Mouse (Mus musculus) gastrocnemius, postnatal 10 days (tissue): ENCODE measurements around the gene Zbtb11. TPM values are rescaled to one million over a fixed set of nuclear protein-coding genes. Genes with fewer than 3 reads are reported as not detected.
"Not testable (repeated sequence)": the region's sequence is repeated elsewhere in the genome, so short reads cannot be mapped to it uniquely, and the experiment has no call there.

Experiments
- DNase-seq: peaks from one replicate; pipeline ENCODE4 v3.0.0; 2021; ENCODE audit warnings: mixed read lengths
- long read RNA-seq, 2 experiments: library from polyadenylated mRNA; stranded (forward); transcript quantifications; one replicate each; pipeline ENCODE4 v2.0.0; 2021
- total RNA-seq, 2 experiments: library from RNA; stranded (reverse); gene quantifications; 2 replicates each; pipeline ENCODE4 v1.2.3; 2021

The Zbtb11 gene
- 1 to 10 TPM; 6.5 to 9.1 TPM for total RNA-seq
- long read RNA-seq, experiment 1, full-length matches to known transcripts = 6 of 10 reads
- long read RNA-seq, experiment 1, partial matches to known transcripts = 1 of 10 reads
- long read RNA-seq, experiment 1, other reads (novel, unspliced or antisense) = 3 of 10 reads
- long read RNA-seq, experiment 2, full-length matches to known transcripts = 2 of 3 reads
- long read RNA-seq, experiment 2, partial matches to known transcripts = 0 of 3 reads
- long read RNA-seq, experiment 2, other reads (novel, unspliced or antisense) = 1 of 3 reads

DNA sequence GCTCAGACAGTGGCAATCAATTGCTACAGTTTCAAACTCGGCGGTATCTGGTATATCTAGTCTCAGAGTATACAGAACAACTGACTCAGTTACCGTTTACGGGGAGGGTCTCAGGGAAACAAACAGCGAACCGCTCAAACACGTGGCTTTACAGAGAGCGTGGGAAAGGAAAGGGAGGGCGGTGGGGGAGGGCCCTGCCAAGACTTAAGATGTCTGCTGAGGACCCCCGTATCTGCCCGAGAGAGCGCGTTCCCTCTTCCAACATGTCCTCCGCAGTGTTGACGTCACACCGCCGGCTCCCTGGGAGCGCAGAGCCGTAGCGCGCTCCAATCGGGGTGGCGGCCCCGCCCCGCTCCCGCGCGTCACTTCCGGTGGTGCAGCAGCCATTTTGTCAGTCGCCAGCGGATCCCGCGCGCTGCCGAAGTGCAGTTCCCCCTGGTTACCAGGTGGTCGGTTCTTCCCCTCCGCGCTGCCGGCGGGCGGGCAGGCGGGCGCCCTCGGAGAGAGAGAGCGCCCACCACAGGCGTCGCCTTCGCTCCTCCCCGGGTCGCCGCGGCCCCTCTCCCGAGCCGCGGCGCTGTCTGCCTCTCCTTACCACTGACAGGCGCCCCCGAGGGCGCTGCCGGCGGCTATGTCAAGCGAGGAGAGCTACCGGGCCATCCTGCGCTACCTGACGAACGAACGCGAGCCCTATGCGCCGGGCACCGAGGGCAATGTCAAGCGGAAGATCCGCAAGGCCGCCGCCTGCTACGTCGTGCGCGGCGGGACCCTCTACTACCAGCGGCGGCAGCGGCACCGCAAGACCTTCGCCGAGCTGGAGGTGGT, at the start of gene Zbtb11:
Gene Zbtb11, plus strand, starts transcription at position 453 of the 825 bp plus-strand sequence.
- DNase-seq = peak; percentile 100

DNA sequence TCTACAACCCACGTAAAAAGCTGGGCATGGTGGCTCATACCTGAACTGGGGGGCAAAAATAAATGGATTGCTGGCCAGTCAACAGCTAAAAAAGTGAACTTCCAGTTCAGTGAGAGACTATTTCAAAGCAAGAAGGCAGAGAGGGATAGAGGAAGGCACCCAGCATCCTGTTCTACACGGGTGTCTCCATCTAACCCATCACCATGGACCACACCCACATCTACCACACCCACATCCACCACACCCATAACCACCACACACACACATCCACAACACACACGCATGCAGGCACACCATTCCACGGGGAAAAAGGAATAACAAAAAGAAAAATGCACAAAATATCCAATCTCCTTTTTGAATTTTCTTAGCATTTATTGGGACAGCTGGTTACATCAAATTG, 49.7 kb upstream of the Zbtb11 start:
- no peak for DNase-seq

DNA sequence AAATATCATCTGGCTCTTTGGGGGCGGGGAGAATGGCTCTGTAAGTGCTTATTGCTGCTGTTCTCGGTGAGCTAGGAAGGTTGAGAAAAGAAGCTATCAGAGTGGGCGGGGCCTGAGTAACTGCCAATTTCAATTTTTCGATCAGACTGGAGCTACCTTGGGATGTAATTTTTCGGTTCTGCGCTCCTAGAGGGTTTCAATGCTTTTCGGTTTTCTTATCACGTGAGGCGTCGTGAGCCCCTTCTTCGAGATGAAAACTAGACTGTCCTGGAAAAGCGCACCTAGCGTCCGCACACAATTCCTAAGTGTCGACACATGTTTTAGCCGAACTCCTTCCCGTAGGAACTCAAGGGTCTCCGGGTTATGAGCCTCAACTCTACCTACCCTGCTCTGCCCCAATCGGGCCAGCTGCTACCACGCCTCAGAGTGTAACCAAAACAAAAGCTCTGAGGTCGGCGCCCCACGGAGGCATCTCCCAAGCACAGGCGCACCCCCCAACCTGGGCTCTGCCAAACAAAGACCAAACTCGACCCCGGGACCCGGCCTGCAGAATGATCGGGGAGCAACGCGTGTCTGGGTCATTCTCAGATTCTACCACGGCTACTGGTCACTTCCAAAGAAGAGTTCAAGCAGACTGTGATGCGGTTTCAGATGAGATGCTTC, 39.9 kb upstream of the Zbtb11 start:
- peak; percentile 42 for DNase-seq

DNA sequence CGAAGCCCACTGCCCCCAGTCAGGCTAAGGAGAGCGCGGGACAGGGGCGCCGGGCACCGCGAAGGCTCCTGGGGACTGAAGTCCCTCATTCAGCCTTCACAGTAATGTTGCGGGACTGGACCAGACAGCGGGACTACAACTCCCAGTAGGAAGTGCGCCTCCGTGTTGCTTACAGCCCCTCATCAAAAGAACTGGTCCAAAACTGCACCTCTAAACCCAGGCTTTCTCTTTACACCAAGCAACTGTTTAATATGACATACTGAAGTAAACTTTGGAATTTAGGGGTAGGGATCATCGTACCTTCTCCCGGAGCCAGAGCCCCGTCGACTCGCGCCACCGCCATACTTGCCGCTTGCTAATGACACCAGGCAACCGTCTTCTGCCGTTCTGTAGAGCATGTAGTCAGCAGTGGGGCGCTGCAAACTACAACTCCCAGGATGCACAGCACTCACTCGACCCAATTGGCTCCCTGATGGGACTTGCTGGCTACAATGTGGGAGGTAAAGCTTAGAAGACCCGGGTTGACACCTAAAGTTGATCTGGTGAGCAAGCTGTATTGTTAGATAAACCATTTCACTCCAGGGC, 39.1 kb upstream of the Zbtb11 start, which contains the start of gene Cep97:
Gene Cep97, minus strand, starts transcription at position 403 of the 585 bp plus-strand sequence.
- DNase-seq = peak; percentile 77

DNA sequence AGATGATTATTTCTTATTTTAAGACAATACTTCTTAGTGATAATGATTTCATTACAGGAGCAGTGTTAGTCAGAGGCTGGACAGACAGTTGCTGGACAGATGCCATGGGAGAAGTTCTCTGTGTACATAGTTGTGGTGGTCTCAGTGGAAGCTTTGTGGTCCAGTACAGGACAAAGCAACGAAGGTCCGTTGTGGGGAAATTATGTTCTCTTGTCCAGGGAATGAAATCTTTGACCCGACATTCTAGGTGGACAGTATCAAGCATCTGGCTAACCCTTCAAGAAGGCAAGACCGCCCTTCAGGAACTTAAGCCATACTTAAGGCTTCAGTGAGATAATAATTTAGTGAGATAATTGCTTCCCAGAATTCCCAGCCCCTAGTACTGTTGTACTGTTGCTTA, 34.9 kb upstream of the Zbtb11 start:
- DNase-seq = no peak

DNA sequence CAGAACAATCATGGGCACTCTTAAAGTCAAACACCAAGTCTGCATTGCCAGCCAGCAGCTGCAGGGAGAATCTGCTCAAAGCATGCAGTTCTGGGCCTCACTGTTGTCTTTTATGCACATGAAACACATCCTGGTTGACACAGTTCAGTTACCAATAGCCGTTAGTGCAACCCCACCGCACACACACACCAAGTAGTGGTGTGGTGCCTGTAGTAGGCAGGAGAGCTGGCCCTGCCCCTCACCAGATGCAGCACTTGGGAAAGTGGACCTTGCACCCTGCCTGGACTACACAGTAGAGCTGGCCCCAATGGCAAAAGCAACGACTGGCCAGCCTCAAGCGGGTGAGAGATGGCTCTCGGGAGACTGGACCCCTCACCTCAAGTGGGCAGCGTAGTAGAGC, 34.0 kb upstream of the Zbtb11 start:
- DNase-seq = no peak

DNA sequence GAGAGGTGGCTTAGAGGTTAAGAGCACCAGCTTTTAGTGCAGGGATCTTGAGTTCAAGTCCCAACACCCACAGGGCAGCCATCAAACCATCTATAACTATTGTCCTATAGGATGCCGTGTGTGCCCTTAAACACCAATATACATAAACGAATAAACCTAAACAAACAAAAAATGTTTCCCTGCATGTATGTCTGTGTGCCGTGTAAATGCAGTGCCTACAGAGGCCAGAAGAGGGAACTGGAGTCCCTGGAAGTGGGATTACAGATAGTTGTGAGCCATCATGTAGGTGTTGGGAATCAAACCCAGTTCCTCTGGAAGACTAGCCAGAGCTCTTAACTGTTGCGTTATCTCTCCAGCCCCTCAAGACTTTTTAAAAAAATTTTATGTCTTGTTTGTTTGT, 32.9 kb upstream of the Zbtb11 start:
- DNase-seq = no peak

DNA sequence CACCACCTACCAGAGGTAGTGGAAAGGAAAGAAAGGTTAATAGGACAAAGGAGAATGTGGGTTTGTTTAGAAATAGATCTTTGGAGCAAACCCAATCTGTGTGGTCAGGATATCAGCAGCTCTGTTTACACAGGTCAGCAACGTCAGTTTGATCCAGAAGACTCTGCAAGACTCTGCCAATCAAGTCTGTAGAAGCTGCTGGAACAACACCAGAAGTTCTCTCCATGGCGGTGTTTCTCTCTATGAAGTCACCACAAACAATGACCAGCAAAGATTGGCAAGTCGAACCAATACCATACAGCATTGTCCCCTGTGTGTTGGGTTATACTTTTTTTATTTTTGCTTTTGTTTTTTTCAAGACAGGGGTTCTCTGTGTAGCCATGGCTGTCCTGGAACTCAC, 26.4 kb upstream of the Zbtb11 start:
- DNase-seq = no peak

DNA sequence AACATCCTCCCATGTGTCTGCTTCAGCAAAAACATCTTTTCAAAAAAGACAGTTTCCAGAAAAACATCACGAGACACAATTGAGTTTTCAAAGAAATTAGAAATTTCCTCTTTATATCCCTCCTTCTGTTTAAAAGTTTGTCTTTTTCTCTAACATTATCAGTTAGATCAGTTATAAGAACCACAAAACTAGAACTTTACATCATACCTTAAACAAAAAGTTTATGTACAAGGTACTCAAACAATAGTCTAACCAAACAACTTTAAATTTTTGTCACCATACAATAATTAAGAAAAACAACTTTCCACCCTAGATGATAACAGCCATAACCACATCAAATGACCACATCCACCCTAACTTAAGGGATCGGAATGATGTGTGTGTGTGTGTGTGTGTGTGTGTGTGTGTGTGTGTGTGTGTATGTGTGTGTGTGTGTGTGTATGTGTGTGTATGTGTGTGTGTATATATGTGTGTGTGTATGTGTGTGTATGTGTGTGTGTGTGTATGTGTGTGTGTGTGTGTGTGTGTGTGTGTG, 25.7 kb upstream of the Zbtb11 start:
- DNase-seq = not testable (repeated sequence)

DNA sequence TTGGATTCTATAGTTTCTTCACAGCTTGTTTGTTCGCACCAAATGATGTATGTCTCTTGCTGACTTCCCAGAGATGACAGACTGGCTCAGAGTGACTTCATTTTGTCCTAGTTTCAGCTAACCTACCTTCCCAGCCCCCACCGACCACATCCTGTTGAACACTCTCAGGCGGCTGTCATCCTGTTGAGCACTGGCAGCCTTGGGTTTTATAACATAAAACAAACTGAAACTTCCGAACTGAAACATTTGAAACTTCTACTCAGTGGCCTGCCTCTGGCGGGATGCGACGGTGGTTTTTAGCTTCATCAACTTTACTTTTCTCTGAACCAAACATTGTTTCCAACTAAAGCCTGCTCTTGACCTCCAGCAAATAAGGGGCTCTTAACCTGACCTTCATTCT, 24.7 kb upstream of the Zbtb11 start:
- no peak for DNase-seq

DNA sequence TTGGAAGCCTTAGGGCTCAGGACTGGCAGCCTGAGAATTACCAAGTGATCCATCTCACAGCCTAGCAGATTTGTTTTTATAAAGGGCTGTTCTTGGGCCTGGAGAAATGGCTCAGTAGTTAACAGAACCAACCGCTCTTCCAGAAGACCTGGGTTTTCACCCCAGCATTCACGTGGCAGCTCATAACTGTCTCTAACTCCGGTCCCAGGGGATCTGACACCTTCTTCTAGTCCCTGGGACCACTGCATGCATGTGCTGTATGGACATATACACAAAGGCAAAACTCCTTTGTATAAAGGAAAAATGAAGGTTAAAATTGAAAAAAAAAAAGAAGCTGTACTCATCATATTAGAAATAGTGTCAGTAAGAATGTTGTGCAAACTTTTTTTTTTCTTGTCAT, 23.2 kb upstream of the Zbtb11 start:
- DNase-seq = no peak

DNA sequence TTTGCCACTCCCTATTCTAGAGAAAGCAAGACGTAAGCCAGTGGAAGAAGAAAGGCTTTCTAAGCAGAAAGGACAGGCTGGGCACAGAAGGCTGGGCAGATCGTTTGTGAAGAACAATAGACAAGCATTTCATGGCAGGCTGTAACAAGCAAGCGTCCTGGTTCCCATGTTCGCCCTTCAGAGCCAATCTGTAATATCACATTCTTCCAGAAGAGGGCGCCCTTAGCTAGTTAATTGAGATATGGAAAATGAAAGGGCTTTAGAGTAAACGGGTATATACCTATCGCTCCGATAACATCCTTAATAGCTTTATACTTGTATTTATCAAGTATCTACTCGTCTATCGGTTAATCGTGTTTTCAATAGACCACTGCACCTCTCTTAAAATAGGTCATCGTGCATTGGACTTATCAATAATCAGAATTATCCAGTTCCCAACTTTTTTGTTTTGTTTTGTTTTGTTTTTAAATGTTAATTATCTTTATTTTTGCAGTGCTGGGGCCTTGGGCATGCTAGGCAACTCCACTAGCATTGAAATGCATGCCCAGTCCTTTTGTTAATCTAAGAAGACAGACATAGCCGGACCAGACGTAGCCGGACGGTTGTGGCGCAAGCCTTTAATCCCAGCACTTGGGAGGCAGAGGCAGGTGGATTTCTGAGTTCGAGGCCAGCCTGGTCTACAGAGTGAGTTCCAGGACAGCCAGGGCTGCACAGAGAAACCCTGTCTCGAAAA, 22.6 kb upstream of the Zbtb11 start:
- peak; percentile 70 for DNase-seq

DNA sequence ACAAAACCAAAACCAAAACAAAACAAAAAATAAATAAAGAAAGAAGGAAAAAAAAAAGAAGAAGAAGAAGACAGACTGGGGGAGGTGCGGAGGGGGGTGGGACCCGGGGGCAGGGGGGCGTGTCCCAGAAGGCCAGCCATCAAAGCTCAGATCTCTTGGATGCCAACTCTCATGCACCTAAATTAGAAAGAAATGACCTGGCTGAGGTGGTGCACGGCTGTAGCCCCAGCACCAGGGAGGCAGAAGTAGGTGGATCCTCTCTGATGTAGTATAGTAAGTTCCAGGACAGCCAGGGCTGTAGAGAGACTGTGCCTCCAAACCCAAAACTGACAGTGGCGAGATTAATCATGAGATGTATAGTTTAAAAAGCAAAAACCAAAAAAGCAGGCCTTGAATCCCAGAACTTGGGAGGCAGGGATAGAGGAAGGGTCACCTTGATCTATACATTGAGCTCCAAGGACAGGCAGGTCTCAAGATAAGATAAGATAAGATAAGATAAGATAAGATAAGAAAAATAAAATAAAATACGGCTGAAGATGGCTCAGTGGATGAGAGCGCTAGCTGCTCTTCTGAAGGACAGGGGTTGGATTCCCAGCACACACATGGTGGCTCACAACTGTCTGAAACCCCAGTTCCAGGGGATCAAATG, 21.9 kb upstream of the Zbtb11 start:
- no peak for DNase-seq

DNA sequence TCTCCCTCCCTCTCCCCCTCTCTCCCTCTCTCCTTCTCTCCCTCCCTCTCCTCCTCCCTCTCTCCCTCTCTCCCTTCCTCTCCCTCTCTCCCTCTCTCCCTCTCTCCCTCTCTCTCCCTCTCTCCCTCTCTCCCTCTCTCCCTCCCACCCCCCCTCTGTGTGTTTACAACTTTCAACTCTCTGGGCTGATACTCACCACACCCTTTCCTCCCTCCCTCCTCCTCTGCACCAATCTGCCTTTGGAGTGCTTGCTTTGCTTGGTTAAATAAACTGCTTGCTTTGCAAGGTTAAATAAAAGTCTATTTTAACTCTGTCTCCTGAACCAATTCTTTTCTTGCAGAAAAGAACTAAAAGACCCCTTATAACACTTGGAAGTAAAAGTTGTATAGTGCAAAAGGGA, 20.9 kb upstream of the Zbtb11 start:
- no peak for DNase-seq

DNA sequence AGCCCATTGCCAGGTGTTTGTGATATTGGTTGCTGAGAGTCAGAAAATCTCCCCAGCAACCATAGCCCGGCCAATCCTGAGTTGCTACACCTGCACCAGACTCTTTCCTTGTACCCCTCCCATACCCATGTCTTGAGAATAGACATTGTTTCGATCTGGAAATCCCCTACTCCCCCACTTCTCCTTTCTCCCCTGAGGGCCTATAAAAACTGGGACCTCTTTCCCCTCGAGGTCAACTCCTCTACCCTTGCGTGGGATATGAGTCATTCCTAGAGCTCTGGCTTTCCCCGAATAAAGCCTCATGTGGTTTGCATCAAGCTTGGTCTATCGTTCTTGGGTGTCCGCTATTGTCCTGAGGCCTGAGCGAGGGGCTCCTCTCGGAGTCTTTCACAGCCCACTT, 19.5 kb upstream of the Zbtb11 start:
- DNase-seq = not testable (repeated sequence)

DNA sequence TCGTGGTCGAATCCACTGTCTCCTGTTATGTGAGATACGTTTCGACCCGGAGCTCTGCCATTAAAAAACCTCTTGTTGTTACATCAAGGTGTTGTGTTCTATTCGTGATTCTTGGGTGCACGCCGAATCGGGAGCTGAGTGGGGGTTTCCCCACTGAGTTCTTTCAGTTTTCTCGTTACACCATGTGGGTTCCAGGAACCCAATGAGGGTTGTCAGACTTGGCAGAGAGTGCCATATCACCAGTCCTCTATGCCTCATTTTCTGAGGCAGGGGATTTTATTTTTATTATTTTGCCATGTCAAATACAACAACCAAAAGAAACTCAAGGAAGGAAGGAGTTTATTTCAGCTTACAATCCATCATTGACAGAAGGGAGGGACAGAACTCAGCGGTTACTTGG, 10.6 kb upstream of the Zbtb11 start:
- not testable (repeated sequence) for DNase-seq

DNA sequence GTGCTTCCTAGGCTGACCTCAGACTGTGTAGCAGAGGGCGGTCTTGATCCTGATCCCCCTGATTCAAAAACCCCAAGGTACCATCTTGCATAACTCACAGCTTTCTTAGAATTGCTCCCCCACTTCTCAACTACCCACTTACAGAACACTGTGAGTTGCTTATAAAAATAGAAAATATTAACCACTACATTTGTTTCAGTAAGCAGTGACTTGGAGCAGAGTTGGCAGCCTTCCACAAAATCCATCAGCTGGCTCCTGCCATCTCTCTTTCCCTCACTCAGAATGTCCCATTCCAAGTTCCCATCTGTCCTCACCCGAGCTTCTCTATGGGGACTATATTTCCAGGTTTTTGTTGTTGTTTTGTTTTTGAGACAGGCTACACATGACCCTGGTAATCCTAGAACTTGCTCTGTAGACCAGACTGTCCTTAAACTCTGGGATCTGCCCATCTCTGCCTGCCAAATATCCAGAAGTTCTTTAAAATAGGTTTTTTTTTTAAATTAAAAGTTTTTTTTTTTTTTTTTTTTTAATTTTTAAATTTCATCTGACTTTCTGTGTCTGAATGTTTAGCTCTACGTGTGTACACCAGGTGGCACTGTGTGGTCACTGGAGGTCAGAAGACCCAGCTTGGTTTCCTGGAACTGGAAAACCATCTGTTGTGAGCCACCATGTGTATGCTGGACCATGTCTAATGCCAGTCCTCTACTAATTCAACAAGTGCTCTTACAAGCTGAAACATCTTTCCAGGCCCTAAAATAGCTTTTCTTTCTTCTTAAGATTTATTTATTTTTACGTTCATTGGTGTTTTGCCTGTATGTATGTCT, 9.3 kb upstream of the Zbtb11 start:
- no peak for DNase-seq

DNA sequence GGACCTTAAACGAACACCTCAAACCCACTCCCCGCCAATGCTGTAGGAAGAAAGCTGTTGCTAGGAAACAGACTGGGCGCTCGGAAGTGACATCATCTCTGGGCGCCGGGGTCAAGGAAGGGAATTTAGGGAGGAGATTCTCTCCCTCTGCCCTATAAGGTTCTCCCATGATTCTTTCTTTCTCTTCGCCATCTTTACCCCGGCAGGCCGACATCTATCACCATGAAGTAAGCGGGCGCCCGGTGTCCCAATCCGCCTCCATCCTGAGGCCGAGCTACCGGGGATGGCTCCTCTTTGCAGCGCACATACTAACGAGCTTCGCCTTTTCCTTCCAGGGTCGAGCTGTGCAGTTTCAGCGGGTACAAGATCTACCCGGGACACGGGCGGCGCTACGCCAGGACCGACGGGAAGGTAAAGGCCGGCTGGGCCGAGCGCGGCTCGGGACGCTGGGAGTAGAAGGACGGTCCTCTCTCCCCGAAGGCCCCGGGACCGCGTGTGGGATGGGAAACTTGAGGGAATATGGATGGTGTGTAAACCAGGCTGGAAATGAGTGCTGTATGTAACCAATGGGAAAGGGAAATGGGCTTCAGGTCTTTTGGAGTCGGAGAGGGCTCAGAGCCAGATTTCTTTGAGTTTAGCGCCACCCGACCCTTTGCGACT, 7.3 kb upstream of the Zbtb11 start, which contains the start of gene Rpl24:
Gene Rpl24, plus strand, starts transcription at position 64 of the 660 bp plus-strand sequence.
- DNase-seq = peak; percentile 94

DNA sequence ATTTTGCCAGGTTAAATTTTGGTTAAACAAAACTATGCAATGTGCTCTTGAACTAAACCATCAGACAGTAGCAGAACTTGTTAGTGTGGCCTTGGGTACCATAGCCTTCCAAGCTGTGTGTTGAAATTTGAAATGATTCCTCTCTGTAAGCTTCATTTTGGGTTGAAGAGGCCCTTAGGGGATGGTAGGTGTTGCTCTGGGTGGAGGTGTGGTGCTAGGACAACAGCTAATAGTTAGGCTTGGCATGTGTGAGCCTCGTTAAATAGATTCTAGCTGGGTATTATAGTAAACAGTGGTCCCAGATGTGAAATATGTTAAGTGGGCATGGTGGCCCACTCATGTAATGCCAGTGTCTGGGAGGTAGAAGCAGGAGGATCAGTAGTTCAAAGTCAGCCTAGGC, 6.5 kb upstream of the Zbtb11 start:
- no peak for DNase-seq

DNA sequence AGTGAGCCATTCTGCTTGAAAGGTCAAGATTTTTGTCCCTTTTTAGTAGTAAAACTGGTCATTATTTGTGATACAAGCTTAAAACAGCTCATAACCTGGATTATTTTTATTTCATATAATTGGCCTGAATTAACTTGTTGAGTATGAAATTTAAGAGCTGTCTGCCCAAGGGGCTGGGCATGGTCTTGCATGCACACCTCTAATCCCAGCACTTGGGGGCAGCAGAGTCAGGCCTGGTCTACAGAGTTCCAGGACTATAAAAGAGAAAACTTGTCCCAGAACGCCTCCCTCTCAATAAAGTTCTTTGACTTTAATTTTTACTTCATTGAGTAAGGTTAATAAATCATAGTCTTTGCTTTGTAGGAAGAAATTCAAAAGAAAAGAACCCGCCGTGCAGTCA, 4.5 kb upstream of the Zbtb11 start:
- peak; percentile 29 for DNase-seq
